Mouse (Mus musculus) forelimb bud, embryonic 11.5 days (tissue): ENCODE results near the gene Nanos1.
A peak's percentile ranks its signal among the peaks of the same experiment; 100 is the strongest.

Source experiments
- DNase-seq: peaks from one replicate; pipeline ENCODE4 v3.0.0-alpha.2; 2012; ENCODE audit warnings: low read depth, low spot score

Gene Nanos1

GRCm38 (mm10) chr19:60755438-60756191 lies at the start of gene Nanos1:
Nanos1 (plus strand) TSS chr19:60755987.
- DNase-seq, result peak; percentile 80

GRCm38 (mm10) chr19:60709193-60709900 lies 46.4 kb upstream of the Nanos1 start:
- no peak for DNase-seq

- no peak for DNase-seq
These were observed 45.6 kb upstream of the Nanos1 start for GRCm38 (mm10) chr19:60710196-60710595.

GRCm38 (mm10) chr19:60712577-60712976 lies 43.2 kb upstream of the Nanos1 start:
- no peak for DNase-seq

- no peak for DNase-seq
These were observed 39.4 kb upstream of the Nanos1 start for GRCm38 (mm10) chr19:60716381-60716780.

GRCm38 (mm10) chr19:60730281-60730852 lies 25.4 kb upstream of the Nanos1 start:
- peak; percentile 33 for DNase-seq

GRCm38 (mm10) chr19:60731299-60731698 lies 24.5 kb upstream of the Nanos1 start:
- no peak for DNase-seq

GRCm38 (mm10) chr19:60731966-60732365 lies 23.8 kb upstream of the Nanos1 start:
- no peak for DNase-seq

GRCm38 (mm10) chr19:60740560-60740959 lies 15.2 kb upstream of the Nanos1 start:
- DNase-seq, result no peak

GRCm38 (mm10) chr19:60743767-60744547 lies 11.8 kb upstream of the Nanos1 start:
- DNase-seq, result no peak

- no peak for DNase-seq
These were observed 8.0 kb upstream of the Nanos1 start for GRCm38 (mm10) chr19:60747801-60748200.

GRCm38 (mm10) chr19:60756192-60757098 lies 658 bp downstream of the Nanos1 start:
- no peak for DNase-seq

- DNase-seq, result no peak
These were observed 1.5 kb downstream of the Nanos1 start for GRCm38 (mm10) chr19:60757099-60757785.

GRCm38 (mm10) chr19:60758896-60759835 lies 3.4 kb downstream of the Nanos1 start:
- DNase-seq, result no peak

GRCm38 (mm10) chr19:60773366-60773765 lies 17.6 kb downstream of the Nanos1 start:
- no peak for DNase-seq

GRCm38 (mm10) chr19:60782034-60782433 lies 26.2 kb downstream of the Nanos1 start:
- DNase-seq, result no peak

GRCm38 (mm10) chr19:60784712-60785111 lies 28.9 kb downstream of the Nanos1 start:
- no peak for DNase-seq

- no peak for DNase-seq
These were observed 31.8 kb downstream of the Nanos1 start for GRCm38 (mm10) chr19:60787465-60788150.
